Mouse (Mus musculus): ENCODE data around the gene Vav1. TPM values are rescaled to one million over a fixed set of nuclear protein-coding genes. Genes with fewer than 3 reads are reported as not detected.
A peak's percentile ranks its signal among the peaks of the same experiment; 100 is the strongest.
"Not testable (repeated sequence)": the region's sequence is repeated elsewhere in the genome, so short reads cannot be mapped to it uniquely, and the experiment has no call there.

The Vav1 gene
- polyA plus RNA-seq, 1 experiment from 2014 or later = 1.6 TPM

- Histone ChIP-seq H3K36me3 (no peaks in the 10 kb centered on the region), H3K9ac (no peak overlapping the region), H3K27ac (ENCODE audit: poor library complexity, severe bottlenecking) (no peak overlapping the region), H3K4me2 (no peak overlapping the region), H3K9me3 (replicated peaks) (peaks cover 2% of the 10 kb centered on the region; the same call in 1 of the 2 replicates), H3K4me3 (no peak overlapping the region), H3K27me3 (replicated peaks) (no peaks in the 10 kb centered on the region), H3K4me1 (replicated peaks) (no peaks in the 10 kb centered on the region)
- ATAC-seq (ENCODE audit: insufficient number of reproducible peaks, low FRiP score) = no peak
- WGBS = 61% methylated on average over 4 of the region's 4 CpGs
Measured at GRCm38 (mm10) chr17:57305593-57305992, 26.7 kb downstream of the Vav1 start.

GRCm38 (mm10) chr17:57307074-57307473 lies 28.2 kb downstream of the Vav1 start:
- Histone ChIP-seq H3K27ac (ENCODE audit: poor library complexity, severe bottlenecking) (no peak overlapping the region), H3K4me2 (no peak overlapping the region), H3K9me3 (replicated peaks) (peaks cover 2% of the 10 kb centered on the region; the same call in 1 of the 2 replicates), H3K4me1 (replicated peaks) (no peaks in the 10 kb centered on the region), H3K27me3 (replicated peaks) (no peaks in the 10 kb centered on the region), H3K36me3 (no peaks in the 10 kb centered on the region), H3K9ac (no peak overlapping the region), H3K4me3 (no peak overlapping the region)
- ATAC-seq (ENCODE audit: insufficient number of reproducible peaks, low FRiP score) = no peak
- 73% methylated on average over 6 of the region's 6 CpGs for WGBS

GRCm38 (mm10) chr17:57311801-57312200 lies 32.9 kb downstream of the Vav1 start:
- ATAC-seq (ENCODE audit: insufficient number of reproducible peaks, low FRiP score) = peak; percentile 45; the same call in 1 of the 2 replicates
- Histone ChIP-seq H3K4me3 (no peak overlapping the region), H3K9me3 (replicated peaks) (0 out of 2 replicates have a peak, but pooled peaks cover 6% of the 10 kb centered on the region), H3K27me3 (replicated peaks) (no peaks in the 10 kb centered on the region), H3K4me2 (no peak overlapping the region), H3K4me1 (replicated peaks) (no peaks in the 10 kb centered on the region), H3K36me3 (no peaks in the 10 kb centered on the region), H3K9ac (no peak overlapping the region), H3K27ac (ENCODE audit: poor library complexity, severe bottlenecking) (no peak overlapping the region)
- 37% methylated on average over 13 of the region's 13 CpGs for WGBS

GRCm38 (mm10) chr17:57327615-57328014 lies 48.7 kb downstream of the Vav1 start:
- no peak overlapping the region for H3K4me3 ChIP-seq
- no peaks in the 10 kb centered on the region for H3K27me3 ChIP-seq (replicated peaks)
- H3K4me2 ChIP-seq = no peak overlapping the region
- H3K9ac ChIP-seq = no peak overlapping the region
- no peak overlapping the region for H3K27ac ChIP-seq (ENCODE audit: poor library complexity, severe bottlenecking)
- peaks cover 11% of the 10 kb centered on the region; the same call in 1 of the 2 replicates for H3K4me1 ChIP-seq (replicated peaks)
- ATAC-seq (ENCODE audit: insufficient number of reproducible peaks, low FRiP score) = peak; percentile 40; the same call in 1 of the 2 replicates
- no peaks in the 10 kb centered on the region for H3K36me3 ChIP-seq
- 56% methylated on average over 8 of the region's 8 CpGs for WGBS
- no peaks in the 10 kb centered on the region for H3K9me3 ChIP-seq (replicated peaks)

- no peak overlapping the region for H3K9ac ChIP-seq
- 46% methylated on average over 4 of the region's 6 CpGs for WGBS
- H3K4me1 ChIP-seq (replicated peaks) = peaks cover 11% of the 10 kb centered on the region; the same call in 1 of the 2 replicates
- H3K36me3 ChIP-seq = no peaks in the 10 kb centered on the region
- H3K9me3 ChIP-seq (replicated peaks) = no peaks in the 10 kb centered on the region
- no peak overlapping the region for H3K4me3 ChIP-seq
- no peak overlapping the region for H3K4me2 ChIP-seq
- no peak overlapping the region for H3K27ac ChIP-seq (ENCODE audit: poor library complexity, severe bottlenecking)
- H3K27me3 ChIP-seq (replicated peaks) = no peaks in the 10 kb centered on the region
- no peak for ATAC-seq (ENCODE audit: insufficient number of reproducible peaks, low FRiP score)
Measured at GRCm38 (mm10) chr17:57328944-57329343, 50.0 kb downstream of the Vav1 start.

- H3K27ac ChIP-seq (ENCODE audit: poor library complexity, severe bottlenecking) = no peak overlapping the region
- H3K27me3 ChIP-seq (replicated peaks) = no peaks in the 10 kb centered on the region
- no peak overlapping the region for H3K9ac ChIP-seq
- no peaks in the 10 kb centered on the region for H3K36me3 ChIP-seq
- H3K4me1 ChIP-seq (replicated peaks) = peaks cover 11% of the 10 kb centered on the region; the same call in 1 of the 2 replicates
- no peak overlapping the region for H3K4me3 ChIP-seq
- no peaks in the 10 kb centered on the region for H3K9me3 ChIP-seq (replicated peaks)
- 81% methylated on average over 8 of the region's 8 CpGs for WGBS
- no peak overlapping the region for H3K4me2 ChIP-seq
- no peak for ATAC-seq (ENCODE audit: insufficient number of reproducible peaks, low FRiP score)
Measured at GRCm38 (mm10) chr17:57330993-57331392, 52.1 kb downstream of the Vav1 start.

GRCm38 (mm10) chr17:57332241-57332640 lies 53.3 kb downstream of the Vav1 start:
- ATAC-seq (ENCODE audit: insufficient number of reproducible peaks, low FRiP score) = no peak
- H3K27ac ChIP-seq (ENCODE audit: poor library complexity, severe bottlenecking) = no peak overlapping the region
- no peaks in the 10 kb centered on the region for H3K27me3 ChIP-seq (replicated peaks)
- no peak overlapping the region for H3K9ac ChIP-seq
- no peaks in the 10 kb centered on the region for H3K9me3 ChIP-seq (replicated peaks)
- H3K4me2 ChIP-seq = no peak overlapping the region
- WGBS = 79% methylated on average over 4 of the region's 4 CpGs
- peaks cover 11% of the 10 kb centered on the region; the same call in 1 of the 2 replicates for H3K4me1 ChIP-seq (replicated peaks)
- H3K4me3 ChIP-seq = no peak overlapping the region
- H3K36me3 ChIP-seq = no peaks in the 10 kb centered on the region

- Histone ChIP-seq H3K4me3 (no peak overlapping the region), H3K36me3 (no peaks in the 10 kb centered on the region), H3K4me2 (no peak overlapping the region), H3K4me1 (replicated peaks) (0 out of 2 replicates have a peak, but pooled peaks cover 1% of the 10 kb centered on the region), H3K27me3 (replicated peaks) (no peaks in the 10 kb centered on the region), H3K9ac (no peak overlapping the region), H3K9me3 (replicated peaks) (no peaks in the 10 kb centered on the region), H3K27ac (ENCODE audit: poor library complexity, severe bottlenecking) (no peak overlapping the region)
- WGBS = 70% methylated on average over 9 of the region's 9 CpGs
- no peak for ATAC-seq (ENCODE audit: insufficient number of reproducible peaks, low FRiP score)
Measured at GRCm38 (mm10) chr17:57334001-57334760, 55.3 kb downstream of the Vav1 start.

GRCm38 (mm10) chr17:57334761-57335150 lies 55.9 kb downstream of the Vav1 start:
- H3K27me3 ChIP-seq (replicated peaks) = no peaks in the 10 kb centered on the region
- H3K4me3 ChIP-seq = no peak overlapping the region
- 7% methylated on average over 16 of the region's 16 CpGs for WGBS
- no peaks in the 10 kb centered on the region for H3K9me3 ChIP-seq (replicated peaks)
- 0 out of 2 replicates have a peak, but pooled peaks have one; percentile 31 for ATAC-seq (ENCODE audit: insufficient number of reproducible peaks, low FRiP score)
- H3K9ac ChIP-seq = no peak overlapping the region
- no peaks in the 10 kb centered on the region for H3K36me3 ChIP-seq
- no peak overlapping the region for H3K27ac ChIP-seq (ENCODE audit: poor library complexity, severe bottlenecking)
- H3K4me2 ChIP-seq = no peak overlapping the region
- no peaks in the 10 kb centered on the region for H3K4me1 ChIP-seq (replicated peaks)

- not testable (repeated sequence) for H3K27me3 ChIP-seq (replicated peaks); H3K4me2 ChIP-seq; ATAC-seq (ENCODE audit: insufficient number of reproducible peaks, low FRiP score); H3K4me1 ChIP-seq (replicated peaks); H3K36me3 ChIP-seq; H3K4me3 ChIP-seq; H3K9ac ChIP-seq; H3K27ac ChIP-seq (ENCODE audit: poor library complexity, severe bottlenecking); H3K9me3 ChIP-seq (replicated peaks)
- WGBS = 67% methylated on average over 9 of the region's 9 CpGs
Measured at GRCm38 (mm10) chr17:57335194-57335593, 56.3 kb downstream of the Vav1 start.

GRCm38 (mm10) chr17:57335673-57336303 lies 56.9 kb downstream of the Vav1 start:
- ATAC-seq (ENCODE audit: insufficient number of reproducible peaks, low FRiP score) = peak; percentile 43; the same call in 1 of the 2 replicates
- no peak overlapping the region for H3K4me2 ChIP-seq
- no peaks in the 10 kb centered on the region for H3K27me3 ChIP-seq (replicated peaks)
- H3K36me3 ChIP-seq = no peaks in the 10 kb centered on the region
- no peaks in the 10 kb centered on the region for H3K4me1 ChIP-seq (replicated peaks)
- H3K9me3 ChIP-seq (replicated peaks) = no peaks in the 10 kb centered on the region
- no peak overlapping the region for H3K9ac ChIP-seq
- no peak overlapping the region for H3K27ac ChIP-seq (ENCODE audit: poor library complexity, severe bottlenecking)
- WGBS = 10% methylated on average over 11 of the region's 11 CpGs
- no peak overlapping the region for H3K4me3 ChIP-seq
